Mouse (Mus musculus): ENCODE measurements at regions not wholly inside any gene's neighbourhood (a gene's known extent, or its start where the extent isn't known, plus 50 kb on each side); places are given as distances from the start of the nearest gene placed in this dataset.

DNA sequence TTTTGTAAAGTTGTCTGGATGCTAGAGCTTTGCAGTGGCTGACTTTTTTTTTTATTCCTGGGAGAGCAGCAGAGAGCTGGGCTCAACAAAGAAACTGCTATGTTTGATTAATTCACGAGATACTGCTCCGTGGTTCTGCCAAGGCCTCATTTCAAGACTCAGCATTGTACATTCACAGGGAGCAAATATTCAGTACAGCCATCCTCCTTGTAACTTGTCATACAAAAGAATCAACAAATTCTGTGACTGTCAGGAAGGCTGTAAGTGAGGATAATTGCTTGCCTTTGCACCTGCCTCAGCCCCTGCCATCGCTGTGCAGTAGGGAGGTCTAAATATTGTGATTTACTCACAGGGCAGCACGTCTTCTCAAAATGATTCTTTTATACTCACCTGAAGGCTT is 2705.5 kb downstream of the Poteg start:
- TF ChIP-seq POLR2A (IDR thresholded peaks at IDR 0.05; ENCODE audit: low read depth, low read length) = no peak
- no peak for TF ChIP-seq CTCF (conservative IDR thresholded peaks at IDR 0.05 in 1 of 2, IDR thresholded peaks at IDR 0.05 in 1 of 2; ENCODE audit: low read depth in 2 of 2, low read length in 2 of 2)
- no peak for TF ChIP-seq EP300 (IDR thresholded peaks at IDR 0.05; ENCODE audit: low read length)
- no peak for TF ChIP-seq MXI1 (IDR thresholded peaks at IDR 0.05; ENCODE audit: low read depth, low read length)
